Mouse (Mus musculus): ENCODE results near the gene Mapk12. TPM values are rescaled to one million over a fixed set of nuclear protein-coding genes. Genes with fewer than 3 reads are reported as not detected.

Mapk12 gene
- total RNA-seq, 1 experiment = 8.1 TPM

- Histone ChIP-seq H3K4me3 (ENCODE audit: insufficient read depth in 1 of 2, low read depth in 1 of 2, low read length in 2 of 2, poor library complexity in 1 of 2, severe bottlenecking in 1 of 2) (no peak overlapping the region), H3K9ac (ENCODE audit: insufficient read depth, low read depth, low read length, poor library complexity, severe bottlenecking) (no peak overlapping the region), H3K4me1 (ENCODE audit: control insufficient read depth in 2 of 2, insufficient read depth in 2 of 2, low read length in 2 of 2, poor library complexity in 1 of 2) (peaks cover 0 to 32% of the 10 kb centered on the region in 2 experiments; a peak in 2 of 4 replicates), H3K27ac (ENCODE audit: insufficient read depth, low read depth, low read length, poor library complexity, severe bottlenecking) (no peak overlapping the region), H3K9me3 (ENCODE audit: control insufficient read depth, insufficient read depth, low read depth, low read length) (no peaks in the 10 kb centered on the region), H3K36me3 (ENCODE audit: control insufficient read depth, insufficient read depth, low read length, poor library complexity, severe bottlenecking) (peaks cover 76% of the 10 kb centered on the region)
- in situ Hi-C loops (cut with MboI; ENCODE audit: low sequenced_read_pairs in 2 of 2, unreplicated experiment in 2 of 2) = no loop called here
- peak; percentile 92 for DNase-seq (ENCODE audit: low read depth, low spot score)
- no peak for TF ChIP-seq HCFC1 (IDR thresholded peaks at IDR 0.05; ENCODE audit: borderline replicate concordance, insufficient read depth, low read length)
- TF ChIP-seq ZC3H11A (IDR thresholded peaks at IDR 0.05; ENCODE audit: borderline replicate concordance, low read depth, low read length) = no peak
- no peak for TF ChIP-seq MAFK (IDR thresholded peaks at IDR 0.05; ENCODE audit: insufficient read depth, low read depth, low read length)
- TF ChIP-seq ZNF384 (IDR thresholded peaks at IDR 0.05; ENCODE audit: low read depth, low read length) = no peak
- TF ChIP-seq CHD2 (IDR thresholded peaks at IDR 0.05; ENCODE audit: low read depth, low read length) = no peak
Measured at GRCm38 (mm10) chr15:89157954-89158353, 17.5 kb upstream of the Mapk12 start.

- Histone ChIP-seq H3K36me3 (ENCODE audit: control insufficient read depth, insufficient read depth, low read length, poor library complexity, severe bottlenecking) (peaks cover 24% of the 10 kb centered on the region), H3K9ac (ENCODE audit: insufficient read depth, low read depth, low read length, poor library complexity, severe bottlenecking) (no peak overlapping the region), H3K27ac (ENCODE audit: insufficient read depth, low read depth, low read length, poor library complexity, severe bottlenecking) (no peak overlapping the region), H3K4me1 (ENCODE audit: control insufficient read depth in 2 of 2, insufficient read depth in 2 of 2, low read length in 2 of 2, poor library complexity in 1 of 2) (peaks cover 0 to 26% of the 10 kb centered on the region in 2 experiments; a peak in 2 of 4 replicates), H3K9me3 (ENCODE audit: control insufficient read depth, insufficient read depth, low read depth, low read length) (no peaks in the 10 kb centered on the region), H3K4me3 (ENCODE audit: insufficient read depth in 1 of 2, low read depth in 1 of 2, low read length in 2 of 2, poor library complexity in 1 of 2, severe bottlenecking in 1 of 2) (no peak overlapping the region)
- in situ Hi-C loops (cut with MboI; ENCODE audit: low sequenced_read_pairs in 2 of 2, unreplicated experiment in 2 of 2) = no loop called here
- no peak for DNase-seq (ENCODE audit: low read depth, low spot score)
- TF ChIP-seq ZNF384 (IDR thresholded peaks at IDR 0.05; ENCODE audit: low read depth, low read length) (no peak), HCFC1 (IDR thresholded peaks at IDR 0.05; ENCODE audit: borderline replicate concordance, insufficient read depth, low read length) (no peak), CHD2 (IDR thresholded peaks at IDR 0.05; ENCODE audit: low read depth, low read length) (no peak), ZC3H11A (IDR thresholded peaks at IDR 0.05; ENCODE audit: borderline replicate concordance, low read depth, low read length) (no peak), MAFK (IDR thresholded peaks at IDR 0.05; ENCODE audit: insufficient read depth, low read depth, low read length) (no peak)
Measured at GRCm38 (mm10) chr15:89152312-89152711, 11.8 kb upstream of the Mapk12 start.

GRCm38 (mm10) chr15:89150041-89150390, 9.5 kb upstream of the Mapk12 start:
- no peak for TF ChIP-seq ZNF384 (IDR thresholded peaks at IDR 0.05; ENCODE audit: low read depth, low read length)
- TF ChIP-seq HCFC1 (IDR thresholded peaks at IDR 0.05; ENCODE audit: borderline replicate concordance, insufficient read depth, low read length) = no peak
- no peak for TF ChIP-seq CHD2 (IDR thresholded peaks at IDR 0.05; ENCODE audit: low read depth, low read length)
- TF ChIP-seq ZC3H11A (IDR thresholded peaks at IDR 0.05; ENCODE audit: borderline replicate concordance, low read depth, low read length) = no peak
- no peak for TF ChIP-seq MAFK (IDR thresholded peaks at IDR 0.05; ENCODE audit: insufficient read depth, low read depth, low read length)
- Histone ChIP-seq H3K36me3 (ENCODE audit: control insufficient read depth, insufficient read depth, low read length, poor library complexity, severe bottlenecking) (peaks cover 1% of the 10 kb centered on the region; the same call in 1 of the 2 replicates), H3K4me3 (ENCODE audit: insufficient read depth in 1 of 2, low read depth in 1 of 2, low read length in 2 of 2, poor library complexity in 1 of 2, severe bottlenecking in 1 of 2) (peak overlapping the region; percentile 60 to 80), H3K9me3 (ENCODE audit: control insufficient read depth, insufficient read depth, low read depth, low read length) (no peaks in the 10 kb centered on the region), H3K4me1 (ENCODE audit: control insufficient read depth in 2 of 2, insufficient read depth in 2 of 2, low read length in 2 of 2, poor library complexity in 1 of 2) (peaks cover 0 to 37% of the 10 kb centered on the region in 2 experiments; a peak in 3 of 4 replicates), H3K27ac (ENCODE audit: insufficient read depth, low read depth, low read length, poor library complexity, severe bottlenecking) (no peak overlapping the region), H3K9ac (ENCODE audit: insufficient read depth, low read depth, low read length, poor library complexity, severe bottlenecking) (no peak overlapping the region)
- in situ Hi-C loops (cut with MboI; ENCODE audit: low sequenced_read_pairs in 2 of 2, unreplicated experiment in 2 of 2) = no loop called here
- no peak for DNase-seq (ENCODE audit: low read depth, low spot score)

GRCm38 (mm10) chr15:89149271-89150040, 9.0 kb upstream of the Mapk12 start, which contains the start of gene Mapk11:
TSS of gene Mapk11 (minus strand) at chr15:89149628.
- Histone ChIP-seq H3K4me3 (ENCODE audit: insufficient read depth in 1 of 2, low read depth in 1 of 2, low read length in 2 of 2, poor library complexity in 1 of 2, severe bottlenecking in 1 of 2) (peak within 1 kb of the TSS; percentile 68 to 80), H3K4me1 (ENCODE audit: control insufficient read depth in 2 of 2, insufficient read depth in 2 of 2, low read length in 2 of 2, poor library complexity in 1 of 2) (peaks cover 0 to 36% of the 10 kb centered on the region in 2 experiments; a peak in 3 of 4 replicates), H3K9ac (ENCODE audit: insufficient read depth, low read depth, low read length, poor library complexity, severe bottlenecking) (peak within 1 kb of the TSS; percentile 78), H3K9me3 (ENCODE audit: control insufficient read depth, insufficient read depth, low read depth, low read length) (no peaks in the 10 kb centered on the region), H3K27ac (ENCODE audit: insufficient read depth, low read depth, low read length, poor library complexity, severe bottlenecking) (no peak within 1 kb of the TSS), H3K36me3 (ENCODE audit: control insufficient read depth, insufficient read depth, low read length, poor library complexity, severe bottlenecking) (no peaks in the 10 kb centered on the region; the same call in 1 of the 2 replicates)
- TF ChIP-seq CHD2 (IDR thresholded peaks at IDR 0.05; ENCODE audit: low read depth, low read length) (no peak), MAFK (IDR thresholded peaks at IDR 0.05; ENCODE audit: insufficient read depth, low read depth, low read length) (no peak), ZNF384 (IDR thresholded peaks at IDR 0.05; ENCODE audit: low read depth, low read length) (no peak), HCFC1 (IDR thresholded peaks at IDR 0.05; ENCODE audit: borderline replicate concordance, insufficient read depth, low read length) (no peak), ZC3H11A (IDR thresholded peaks at IDR 0.05; ENCODE audit: borderline replicate concordance, low read depth, low read length) (no peak)
- no peak for DNase-seq (ENCODE audit: low read depth, low spot score)
- in situ Hi-C loops (cut with MboI; ENCODE audit: low sequenced_read_pairs in 2 of 2, unreplicated experiment in 2 of 2) = no loop called here
